Mouse (Mus musculus) liver, adult 2 months (tissue): ENCODE measurements at regions not wholly inside any gene's neighbourhood (a gene's known extent, or its start where the extent isn't known, plus 50 kb on each side); places are given as distances from the start of the nearest gene placed in this dataset.

Experiments used
- DNase-seq: peaks from one replicate; pipeline ENCODE4 v3.0.0-alpha.2; 2011; ENCODE audit warnings: low read depth, low spot score; ENCODE audit errors: extremely low read depth
- H3K27ac ChIP-seq: fragments of 200-500 bp; replicated peaks from 2 replicates; pipeline ENCODE4 v1.5.1; 2012; ENCODE audit warnings: low read depth, mild to moderate bottlenecking, control low read depth, inconsistent platforms, low read length; ENCODE audit not compliant: insufficient read depth
- H3K27me3 ChIP-seq: fragments of 200-500 bp; 2 replicates; pipeline ENCODE4 v1.6.1; 2012; ENCODE audit warnings: mild to moderate bottlenecking, moderate library complexity, low read length, inconsistent platforms; ENCODE audit not compliant: control insufficient read depth, insufficient read depth
- H3K36me3 ChIP-seq: fragments of 200-500 bp; 2 replicates; pipeline ENCODE4 v1.6.1; 2012; ENCODE audit warnings: low read length, inconsistent platforms; ENCODE audit not compliant: control insufficient read depth, insufficient read depth
- H3K4me1 ChIP-seq: fragments of 200-500 bp; 2 replicates; pipeline ENCODE4 v1.6.1; 2011; ENCODE audit warnings: low read length; ENCODE audit not compliant: control insufficient read depth, insufficient read depth
- H3K4me3 ChIP-seq: fragments of 200-500 bp; 2 replicates; pipeline ENCODE4 v1.5.1; 2011; ENCODE audit warnings: low read depth, mild to moderate bottlenecking, control low read depth, low read length, moderate library complexity; ENCODE audit not compliant: insufficient read depth
- H3K79me2 ChIP-seq: fragments of 200-500 bp; 2 replicates; pipeline ENCODE4 v1.6.1; 2012; ENCODE audit warnings: inconsistent platforms, mild to moderate bottlenecking, low read length, moderate library complexity; ENCODE audit not compliant: control insufficient read depth, insufficient read depth
- H3K9ac ChIP-seq: fragments of 200-500 bp; 2 replicates; pipeline ENCODE4 v1.6.1; 2012; ENCODE audit warnings: low read depth, mild to moderate bottlenecking, control low read depth, inconsistent platforms, low read length
- CTCF ChIP-seq: fragments of 200-500 bp; IDR thresholded peaks from 2 replicates; pipeline ENCODE4 v1.5.1; 2011; ENCODE audit warnings: low read depth, low read length, control low read depth
- POLR2A ChIP-seq: fragments of 200-500 bp; IDR thresholded peaks from 2 replicates; pipeline ENCODE4 v1.6.1; 2011; ENCODE audit warnings: low read length, control low read depth; ENCODE audit not compliant: insufficient read depth; ENCODE audit errors: extremely low read depth
- WGBS: fragments of 180-500 bp; shearing (Covaris S2); methylation state at CpG from one replicate; pipeline ENCODE4 v1.1.7; 2018; 5-methylcytosine and 5-hydroxymethylcytosine counted together

DNA sequence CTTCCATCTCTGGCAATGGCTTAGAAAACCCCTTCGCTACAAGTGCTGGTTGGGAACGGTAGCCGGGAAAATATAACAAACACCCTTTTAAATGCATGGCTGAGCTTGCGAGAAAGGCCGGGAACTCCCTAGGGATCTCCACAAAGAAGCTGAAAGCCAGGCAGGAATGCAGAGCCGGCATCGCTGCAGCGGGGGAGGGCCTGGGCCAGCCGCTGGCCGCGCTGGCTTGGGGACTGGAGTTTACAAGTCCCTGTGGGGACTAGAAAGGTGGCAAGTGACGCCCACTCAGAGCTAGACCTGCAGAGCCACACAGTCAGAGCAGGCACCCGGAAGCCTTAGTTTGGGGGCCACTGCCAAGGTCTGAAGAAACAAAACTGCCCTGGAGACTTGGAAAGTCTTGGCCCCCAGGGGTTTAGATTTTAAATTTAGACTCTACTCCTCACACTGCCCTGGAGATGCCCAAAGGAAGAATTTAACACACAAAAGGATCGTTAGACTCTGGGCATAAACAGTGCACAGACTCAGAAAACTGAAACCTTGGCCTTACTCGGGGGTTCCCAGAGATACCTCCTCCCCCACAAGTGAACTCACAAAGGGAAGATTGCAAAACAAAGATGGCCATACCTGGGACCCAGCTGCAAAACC is 59.4 kb downstream of the 1700001O22Rik start:
- Histone ChIP-seq H3K27me3 (no peaks in the 10 kb centered on the region), H3K4me1 (no peaks in the 10 kb centered on the region), H3K79me2 (no peaks in the 10 kb centered on the region), H3K4me3 (no peak overlapping the region), H3K36me3 (no peaks in the 10 kb centered on the region), H3K9ac (no peak overlapping the region), H3K27ac (no peak overlapping the region)
- 48% methylated on average over 15 of the region's 15 CpGs for WGBS
- DNase-seq: no peak
- TF ChIP-seq POLR2A (no peak), CTCF (no peak)

DNA sequence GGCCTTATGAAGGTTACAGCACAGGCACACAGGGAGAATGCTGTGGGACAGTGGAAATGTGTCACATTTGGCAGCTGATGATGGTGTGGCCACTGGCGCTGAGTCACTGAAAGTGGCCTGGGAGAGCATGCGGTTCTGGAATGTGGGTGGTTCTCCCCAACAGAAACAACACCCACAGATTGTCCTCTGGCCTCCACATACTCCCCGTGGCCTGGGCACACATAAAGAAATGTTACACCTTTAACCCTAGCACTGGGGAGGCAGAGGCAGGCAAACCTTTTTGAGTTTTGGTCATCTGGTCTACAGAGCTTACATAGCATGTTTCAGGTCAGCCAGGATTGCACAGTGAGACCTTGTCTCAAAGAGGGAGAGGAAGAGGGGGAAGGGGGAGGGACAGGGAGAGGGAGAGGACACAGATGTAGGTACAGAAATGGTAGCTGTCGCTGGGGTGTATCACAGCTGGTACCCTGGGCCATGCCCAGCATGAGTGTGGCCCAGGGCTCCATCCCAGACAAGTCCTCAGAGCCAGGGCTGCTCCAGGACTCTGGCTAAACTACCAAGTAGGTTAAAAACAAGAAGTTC is 60.1 kb downstream of the 1700001O22Rik start:
- Histone ChIP-seq H3K9ac (no peak overlapping the region), H3K36me3 (no peaks in the 10 kb centered on the region), H3K27me3 (no peaks in the 10 kb centered on the region), H3K27ac (no peak overlapping the region), H3K4me1 (no peaks in the 10 kb centered on the region), H3K4me3 (no peak overlapping the region), H3K79me2 (no peaks in the 10 kb centered on the region)
- WGBS: 44% methylated on average over 4 of the region's 4 CpGs
- no peak for TF ChIP-seq POLR2A
- TF ChIP-seq CTCF: no peak
- no peak for DNase-seq

- Histone ChIP-seq H3K79me2 (no peaks in the 10 kb centered on the region), H3K27me3 (no peaks in the 10 kb centered on the region), H3K27ac (no peak overlapping the region), H3K4me3 (no peak overlapping the region), H3K36me3 (no peaks in the 10 kb centered on the region), H3K9ac (no peak overlapping the region), H3K4me1 (no peaks in the 10 kb centered on the region)
- DNase-seq: no peak
- 92% methylated on average over 2 of the region's 2 CpGs for WGBS
- TF ChIP-seq CTCF: no peak
- TF ChIP-seq POLR2A: no peak
Observed at GRCm38 (mm10) chr2:30741450-30741849, 62.0 kb downstream of the 1700001O22Rik start.

DNA sequence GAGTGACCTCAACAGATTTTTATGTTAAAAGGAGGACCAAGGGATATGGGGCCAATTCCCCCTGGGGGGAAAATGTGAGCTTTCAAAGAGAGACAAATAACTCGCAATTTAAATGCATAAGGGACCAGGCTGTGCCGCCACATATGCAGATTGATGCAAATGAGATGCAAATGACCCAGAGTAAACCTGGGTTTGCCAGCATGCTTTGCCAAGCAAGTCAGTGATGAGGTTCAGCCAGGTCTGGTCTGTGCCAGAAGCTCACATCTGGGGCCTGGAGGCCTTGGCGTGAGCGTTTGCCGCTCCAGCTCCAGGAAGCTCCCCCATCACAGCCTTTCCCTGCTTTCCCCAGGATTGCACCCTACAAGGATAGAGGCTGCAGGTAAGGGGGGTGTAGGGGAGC is 65.7 kb downstream of the 1700001O22Rik start:
- DNase-seq: no peak
- Histone ChIP-seq H3K79me2 (no peaks in the 10 kb centered on the region), H3K4me1 (no peaks in the 10 kb centered on the region), H3K27me3 (no peaks in the 10 kb centered on the region), H3K36me3 (no peaks in the 10 kb centered on the region), H3K4me3 (no peak overlapping the region), H3K27ac (no peak overlapping the region), H3K9ac (no peak overlapping the region)
- no peak for TF ChIP-seq CTCF
- no peak for TF ChIP-seq POLR2A
- WGBS: 96% methylated on average over 5 of the region's 5 CpGs

- H3K36me3 ChIP-seq: no peaks in the 10 kb centered on the region
- H3K4me1 ChIP-seq: no peaks in the 10 kb centered on the region
- no peaks in the 10 kb centered on the region for H3K79me2 ChIP-seq
- no peak overlapping the region for H3K27ac ChIP-seq
- WGBS: 90% methylated on average over 6 of the region's 6 CpGs
- DNase-seq: no peak
- TF ChIP-seq CTCF: no peak
- no peak for TF ChIP-seq POLR2A
- no peak overlapping the region for H3K4me3 ChIP-seq
- H3K27me3 ChIP-seq: no peaks in the 10 kb centered on the region
- no peak overlapping the region for H3K9ac ChIP-seq
Observed at GRCm38 (mm10) chr2:30736705-30737104, 66.8 kb downstream of the 1700001O22Rik start.

DNA sequence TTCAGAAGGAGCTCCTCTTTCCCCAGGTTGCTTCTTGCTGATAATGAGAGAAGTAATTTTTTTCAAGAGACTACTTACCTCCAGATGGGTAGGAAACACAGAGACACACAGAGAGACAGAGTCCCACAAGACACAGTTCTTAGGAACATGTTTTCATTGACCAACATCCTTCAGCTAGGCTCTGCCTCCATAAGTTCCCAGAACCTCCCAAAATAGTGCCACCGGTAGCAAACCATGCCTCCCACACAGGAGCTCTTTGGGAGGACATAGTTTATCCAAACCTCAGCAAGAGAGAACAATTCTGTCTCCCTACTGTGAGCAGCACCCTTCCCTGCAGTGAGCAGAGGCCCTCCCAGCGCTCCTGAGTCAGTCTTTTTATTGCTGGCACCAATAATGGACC is 67.2 kb downstream of the 1700001O22Rik start:
- 82% methylated on average over 2 of the region's 2 CpGs for WGBS
- TF ChIP-seq POLR2A (no peak), CTCF (no peak)
- H3K27ac ChIP-seq: no peak overlapping the region
- no peaks in the 10 kb centered on the region for H3K79me2 ChIP-seq
- no peak overlapping the region for H3K9ac ChIP-seq
- no peaks in the 10 kb centered on the region for H3K4me1 ChIP-seq
- no peaks in the 10 kb centered on the region for H3K36me3 ChIP-seq
- no peak for DNase-seq
- no peak overlapping the region for H3K4me3 ChIP-seq
- H3K27me3 ChIP-seq: no peaks in the 10 kb centered on the region
